Mouse (Mus musculus) urinary bladder, adult 2 months (tissue): ENCODE results near the gene Tchp. TPM values are rescaled to one million over a fixed set of nuclear protein-coding genes. Genes with fewer than 3 reads are reported as not detected.

Experiments
- polyA plus RNA-seq: library from polyadenylated mRNA; depleted of rRNA; stranded (reverse); fragments of >200 nt; gene quantifications from 2 replicates; pipeline ENCODE4 v1.2.3, GENCODE M21; 2012; rRNA removed

Gene Tchp
- polyA plus RNA-seq, 1 experiment, result 24.0 TPM

Other genes with a start within 250 kb of the Tchp start
- 0.17 and 0.29 TPM in 2 replicates for gene Fam222a, start 139.7 kb upstream of the Tchp start, polyA plus RNA-seq
- 58.9 and 66.3 TPM in 2 replicates for gene Trpv4, start 49.3 kb upstream of the Tchp start, polyA plus RNA-seq
- gene Gltp, start 16.8 kb upstream of the Tchp start, polyA plus RNA-seq, result 172 and 192 TPM in 2 replicates
- gene Ankrd13a, start 66.9 kb downstream of the Tchp start, polyA plus RNA-seq, result 55.6 and 63.2 TPM in 2 replicates
- 37.5 and 46.6 TPM in 2 replicates for gene Git2, start 67.8 kb downstream of the Tchp start, polyA plus RNA-seq
- 46.2 and 54.9 TPM in 2 replicates for gene 1500011B03Rik, start 115.7 kb downstream of the Tchp start, polyA plus RNA-seq
- not detected in 2 replicates for gene 4930519G04Rik, start 145.9 kb downstream of the Tchp start, polyA plus RNA-seq
- 0.01 and 0.04 TPM in 2 replicates for gene Gm9936, start 150.9 kb downstream of the Tchp start, polyA plus RNA-seq
- gene Oasl2, start 189.2 kb downstream of the Tchp start, polyA plus RNA-seq, result 30.2 and 36.0 TPM in 2 replicates
- gene Oasl1, start 215.5 kb downstream of the Tchp start, polyA plus RNA-seq, result 1.7 and 2.2 TPM in 2 replicates
- gene 2210016L21Rik, start 234.4 kb downstream of the Tchp start, polyA plus RNA-seq, result 36.2 and 37.4 TPM in 2 replicates